ENCODE assay signal across 19 mouse cellular contexts in genomic region chr6:72727826-72728225, GRCm38 (mm10).
DNase-seq lines count a peak whose midpoint lies in the region; ATAC-seq lines count a peak whose summit lies in the region.
"Had no signal": no experiment of that assay in that cellular context is flagged by ENCODE, and none has a peak within 500 bp of the region (broad histone marks: within the 10 kb centered on the region; RNA-seq: fewer than 3 reads in every experiment).

No protein-coding gene starts in this region.

- H3K36me3 ChIP-seq in embryonic facial prominence, embryonic 12.5 days, result no peaks in the 10 kb centered on the region
- H3K36me3 ChIP-seq in embryonic facial prominence, embryonic 15.5 days, result no peaks in the 10 kb centered on the region
- no peaks in the 10 kb centered on the region for H3K36me3 ChIP-seq in hindbrain, embryonic 14.5 days (replicated peaks; ENCODE audit: control insufficient read depth, insufficient read depth)
- H3K36me3 ChIP-seq in midbrain, embryonic 15.5 days (replicated peaks), result no peaks in the 10 kb centered on the region
- H3K36me3 ChIP-seq: liver, embryonic 15.5 days; neural tube, embryonic 12.5 days; stomach, embryonic 15.5 days had no signal

- WGBS in embryonic facial prominence, embryonic 12.5 days, result 49% methylated on average over 6 of the region's 6 CpGs
- WGBS in embryonic facial prominence, embryonic 15.5 days, result 46% methylated on average over 6 of the region's 6 CpGs
- 16% methylated on average over 6 of the region's 6 CpGs for WGBS in hindbrain, embryonic 14.5 days
- 21% methylated on average over 6 of the region's 6 CpGs for WGBS in midbrain, embryonic 15.5 days

- peaks cover 67% of the 10 kb centered on the region for H3K4me1 ChIP-seq in embryonic facial prominence, embryonic 12.5 days
- H3K4me1 ChIP-seq in embryonic facial prominence, embryonic 15.5 days, result peaks cover 74% of the 10 kb centered on the region
- H3K4me1 ChIP-seq in hindbrain, embryonic 14.5 days (replicated peaks; ENCODE audit: control insufficient read depth, insufficient read depth, low read length), result peaks cover 29% of the 10 kb centered on the region
- peaks cover 43% of the 10 kb centered on the region for H3K4me1 ChIP-seq in midbrain, embryonic 15.5 days

- peak overlapping the region; percentile 4; the same call in 1 of the 2 replicates for H3K27ac ChIP-seq in embryonic facial prominence, embryonic 12.5 days
- H3K27ac ChIP-seq in embryonic facial prominence, embryonic 15.5 days (replicated peaks), result 0 out of 2 replicates have a peak overlapping the region, but pooled peaks have one; percentile 34
- H3K27ac ChIP-seq in hindbrain, embryonic 14.5 days, result peak overlapping the region; percentile 49; the same call in 1 of the 2 replicates
- peak overlapping the region; percentile 60 for H3K27ac ChIP-seq in midbrain, embryonic 15.5 days
- H3K27ac ChIP-seq: heart, embryonic 13.5 days; limb, embryonic 13.5 days; liver, embryonic 15.5 days; neural tube, embryonic 12.5 days; stomach, embryonic 15.5 days had no signal

- no peak overlapping the region for H3K9ac ChIP-seq in embryonic facial prominence, embryonic 12.5 days
- no peak overlapping the region for H3K9ac ChIP-seq in embryonic facial prominence, embryonic 15.5 days
- no peak overlapping the region for H3K9ac ChIP-seq in hindbrain, embryonic 14.5 days
- no peak overlapping the region for H3K9ac ChIP-seq in midbrain, embryonic 15.5 days
- H3K9ac ChIP-seq: heart, embryonic 13.5 days; limb, embryonic 13.5 days; liver, embryonic 15.5 days; neural tube, embryonic 12.5 days; stomach, embryonic 15.5 days had no signal

- no peak for DNase-seq in hindbrain, embryonic 14.5 days (ENCODE audit: low spot score)
- no peak for DNase-seq in Muller cell, postnatal 12 days (ENCODE audit: inconsistent ontology term)
- no peak for DNase-seq in adrenal gland, postnatal 10 days
- DNase-seq: adrenal gland, postnatal 36 days; cerebellum, postnatal 14 days; kidney, adult 9 months; lung, postnatal 10 days; thymus, postnatal 14 days had no signal

- H3K9me3 ChIP-seq in embryonic facial prominence, embryonic 12.5 days, result 0 out of 2 replicates have a peak, but pooled peaks cover 2% of the 10 kb centered on the region
- no peaks in the 10 kb centered on the region for H3K9me3 ChIP-seq in embryonic facial prominence, embryonic 15.5 days (replicated peaks)
- H3K9me3 ChIP-seq in hindbrain, embryonic 14.5 days (ENCODE audit: control insufficient read depth, low read length), result no peaks in the 10 kb centered on the region
- H3K9me3 ChIP-seq in midbrain, embryonic 15.5 days, result no peaks in the 10 kb centered on the region
- H3K9me3 ChIP-seq: heart, embryonic 13.5 days; limb, embryonic 13.5 days; liver, embryonic 15.5 days; neural tube, embryonic 12.5 days; stomach, embryonic 15.5 days had no signal

- ATAC-seq in embryonic facial prominence, embryonic 12.5 days (ENCODE audit: insufficient number of reproducible peaks, insufficient read depth, low FRiP score, low TSS enrichment), result no peak
- ATAC-seq in embryonic facial prominence, embryonic 15.5 days (ENCODE audit: insufficient number of reproducible peaks, low FRiP score, low TSS enrichment, low read depth), result no peak
- peak; percentile 26; the same call in 1 of the 2 replicates for ATAC-seq in hindbrain, embryonic 14.5 days (ENCODE audit: low FRiP score)
- 0 out of 2 replicates have a peak, but pooled peaks have one; percentile 37 for ATAC-seq in midbrain, embryonic 15.5 days (replicated peaks)
- ATAC-seq in megakaryocyte, adult 5-6 weeks (ENCODE audit: poor library complexity, severe bottlenecking), result no peak
- ATAC-seq: CD4-positive, CD25-positive, alpha-beta regulatory T cell, adult 4 months had no signal

- no peak overlapping the region for H3K4me2 ChIP-seq in embryonic facial prominence, embryonic 12.5 days (replicated peaks)
- no peak overlapping the region for H3K4me2 ChIP-seq in embryonic facial prominence, embryonic 15.5 days (replicated peaks)
- H3K4me2 ChIP-seq in hindbrain, embryonic 14.5 days (replicated peaks), result 0 out of 2 replicates have a peak overlapping the region, but pooled peaks have one; percentile 5
- H3K4me2 ChIP-seq in midbrain, embryonic 15.5 days, result no peak overlapping the region; the same call in 1 of the 2 replicates
- H3K4me2 ChIP-seq: heart, embryonic 13.5 days; limb, embryonic 13.5 days; liver, embryonic 15.5 days; neural tube, embryonic 12.5 days; stomach, embryonic 15.5 days had no signal

- no peak overlapping the region for H3K4me3 ChIP-seq in embryonic facial prominence, embryonic 12.5 days
- H3K4me3 ChIP-seq in embryonic facial prominence, embryonic 15.5 days (replicated peaks), result no peak overlapping the region
- H3K4me3 ChIP-seq in hindbrain, embryonic 14.5 days (replicated peaks; ENCODE audit: low read length), result no peak overlapping the region
- H3K4me3 ChIP-seq in midbrain, embryonic 15.5 days, result no peak overlapping the region
- H3K4me3 ChIP-seq: erythroblast, embryonic 14.5 days; heart, embryonic 13.5 days; limb, embryonic 13.5 days; liver, embryonic 15.5 days; neural tube, embryonic 12.5 days; stomach, embryonic 15.5 days had no signal

- H3K27me3 ChIP-seq in embryonic facial prominence, embryonic 12.5 days, result no peaks in the 10 kb centered on the region
- H3K27me3 ChIP-seq in embryonic facial prominence, embryonic 15.5 days, result no peaks in the 10 kb centered on the region
- H3K27me3 ChIP-seq in hindbrain, embryonic 14.5 days (ENCODE audit: control insufficient read depth, insufficient read depth, low read length), result no peaks in the 10 kb centered on the region
- H3K27me3 ChIP-seq in midbrain, embryonic 15.5 days (replicated peaks), result no peaks in the 10 kb centered on the region
- H3K27me3 ChIP-seq: heart, embryonic 13.5 days; limb, embryonic 13.5 days; liver, embryonic 15.5 days; neural tube, embryonic 12.5 days; stomach, embryonic 15.5 days had no signal

Comparison
In these comparisons a context has a peak if more than half of its experiments do, and no peak if none do; other contexts are left out.
1. ATAC-seq: peak in hindbrain, embryonic 14.5 days (single experiment) and midbrain, embryonic 15.5 days (single experiment); none in embryonic facial prominence, embryonic 12.5 days (single experiment), embryonic facial prominence, embryonic 15.5 days (single experiment) and megakaryocyte, adult 5-6 weeks (single experiment).
2. H3K27ac ChIP-seq: peak in every context shown above with its lines; median percentile 60 in midbrain, embryonic 15.5 days; 49 in hindbrain, embryonic 14.5 days; 34 in embryonic facial prominence, embryonic 15.5 days; 4 in embryonic facial prominence, embryonic 12.5 days.